Mouse (Mus musculus) hindbrain, embryonic 12.5 days (tissue): ENCODE measurements around the gene Icam1. TPM values are rescaled to one million over a fixed set of nuclear protein-coding genes. Genes with fewer than 3 reads are reported as not detected.

Experiments
- ATAC-seq: fragments of 200-750 bp; cut with Nextera tagmentation; 2 replicates; pipeline ENCODE4 v1.8.0; 2017; ENCODE audit warnings: moderate TSS enrichment; ENCODE audit not compliant: low FRiP score
- H3K27ac ChIP-seq: fragments of 300-500 bp; sonication (generic); 2 replicates; pipeline ENCODE4 v1.5.1; 2016; ENCODE audit warnings: mild to moderate bottlenecking
- H3K27me3 ChIP-seq: fragments of 300-500 bp; sonication (generic); 2 replicates; pipeline ENCODE4 v1.6.1; 2016; ENCODE audit warnings: mild to moderate bottlenecking
- H3K36me3 ChIP-seq: fragments of 300-500 bp; sonication (generic); 2 replicates; pipeline ENCODE4 v1.6.1; 2016; ENCODE audit warnings: mild to moderate bottlenecking
- H3K4me1 ChIP-seq: fragments of 300-500 bp; sonication (generic); 2 replicates; pipeline ENCODE4 v1.6.1; 2016
- H3K4me2 ChIP-seq: fragments of 300-500 bp; sonication (generic); replicated peaks from 2 replicates; pipeline ENCODE4 v1.6.1; 2016; ENCODE audit warnings: mild to moderate bottlenecking
- H3K4me3 ChIP-seq: fragments of 300-500 bp; sonication (generic); 2 replicates; pipeline ENCODE4 v1.5.1; 2016; ENCODE audit warnings: mild to moderate bottlenecking
- H3K9ac ChIP-seq: fragments of 300-500 bp; sonication (generic); 2 replicates; pipeline ENCODE4 v1.6.1; 2016; ENCODE audit warnings: mild to moderate bottlenecking, moderate library complexity
- H3K9me3 ChIP-seq: fragments of 300-500 bp; sonication (generic); replicated peaks from 2 replicates; pipeline ENCODE4 v1.6.1; 2016; ENCODE audit warnings: mild to moderate bottlenecking
- WGBS: fragments of 180-500 bp; shearing (Covaris S2); methylation state at CpG from one replicate; pipeline ENCODE4 v1.1.7; 2016; 5-methylcytosine and 5-hydroxymethylcytosine counted together
- polyA plus RNA-seq: library from polyadenylated mRNA; unstranded; fragments of >200 nt; fragmentation: Nextera tagmentation; extraction: Ambion mirVana; gene quantifications from 2 replicates; pipeline ENCODE4 v1.2.1, GENCODE M21; 2016

The Icam1 gene
- polyA plus RNA-seq, 1 experiment from 2014 or later = 5.5 TPM

DNA sequence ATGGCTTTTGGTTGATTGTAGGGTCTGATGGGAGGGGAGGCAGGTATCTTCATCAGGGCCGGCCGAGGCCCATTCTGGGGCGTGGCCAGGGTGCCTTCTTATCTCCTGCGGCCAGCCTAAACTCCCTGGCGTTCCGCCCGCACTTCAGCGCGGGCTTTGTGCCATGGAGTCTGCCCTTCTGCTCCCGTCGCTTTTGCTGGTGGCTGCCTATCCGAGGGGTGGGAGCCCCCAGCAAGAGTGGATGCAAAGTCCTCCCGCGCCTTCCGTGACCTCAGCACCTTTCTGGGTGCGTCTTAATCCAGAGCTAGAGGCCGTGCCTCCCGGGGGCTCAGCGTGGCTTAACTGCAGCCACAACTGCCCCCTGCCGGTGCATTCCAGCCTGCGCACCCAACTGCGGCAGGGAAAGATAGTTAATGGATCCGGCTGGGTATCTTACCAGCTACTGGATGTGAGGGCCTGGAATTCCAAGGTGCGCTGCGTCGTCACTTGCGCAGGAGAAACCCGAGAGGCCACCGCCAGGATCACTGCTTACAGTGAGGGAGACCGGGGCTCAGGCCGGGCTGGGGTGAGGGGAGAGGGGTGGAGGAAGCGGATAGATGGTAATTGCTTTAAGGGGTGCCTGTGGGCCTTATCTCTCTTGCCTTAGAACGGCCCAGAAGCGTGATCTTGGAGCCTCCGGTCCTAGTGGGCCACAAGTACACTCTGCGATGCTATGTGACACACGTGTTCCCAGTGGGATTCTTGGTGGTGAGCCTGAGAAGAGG is 13.7 kb downstream of the Icam1 start, which contains the start of gene Icam4:
Gene Icam4, plus strand, starts transcription at position 83 of the 764 bp plus-strand sequence.
- peak; percentile 21; the same call in 1 of the 2 replicates for ATAC-seq
- 4% methylated on average over 37 of the region's 37 CpGs for WGBS
- Histone ChIP-seq H3K4me1 (peaks cover 37% of the 10 kb centered on the region), H3K27me3 (peaks cover 89% of the 10 kb centered on the region), H3K9me3 (no peaks in the 10 kb centered on the region), H3K4me3 (peak within 1 kb of the TSS; percentile 25), H3K36me3 (no peaks in the 10 kb centered on the region), H3K9ac (0 out of 2 replicates have a peak within 1 kb of the TSS, but pooled peaks have one; percentile 42), H3K4me2 (peak within 1 kb of the TSS; percentile 51), H3K27ac (no peak within 1 kb of the TSS)

DNA sequence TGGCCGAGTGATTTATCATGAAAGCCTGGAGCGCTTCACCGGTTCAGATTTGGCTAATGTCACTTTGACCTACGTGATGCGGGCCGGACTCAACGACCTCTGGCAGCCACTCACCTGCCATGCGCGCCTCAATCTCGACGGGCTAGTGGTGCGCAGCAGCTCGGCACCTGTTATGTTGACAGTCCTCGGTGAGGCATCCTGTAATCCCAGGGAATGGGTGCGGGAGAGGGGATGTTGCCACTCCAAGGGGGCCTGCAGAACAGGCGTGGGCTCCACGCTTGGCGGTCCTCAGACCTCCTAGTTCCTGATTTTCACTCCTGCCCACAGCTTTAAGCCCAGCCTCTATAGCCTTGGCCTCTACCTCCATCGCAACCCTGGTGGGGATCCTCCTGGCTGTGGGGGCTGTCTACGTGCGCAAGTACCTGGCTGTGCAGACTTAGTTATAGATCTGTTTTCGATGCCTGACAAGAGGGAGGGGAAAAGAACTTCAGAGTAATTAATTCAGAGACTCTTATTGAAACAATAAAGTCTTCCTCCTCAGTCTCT is 14.3 kb downstream of the Icam1 start:
- Histone ChIP-seq H3K27me3 (peaks cover 96% of the 10 kb centered on the region), H3K9me3 (no peaks in the 10 kb centered on the region), H3K36me3 (no peaks in the 10 kb centered on the region), H3K4me2 (peak overlapping the region; percentile 70; the same call in 1 of the 2 replicates), H3K4me1 (peaks cover 37% of the 10 kb centered on the region), H3K27ac (no peak overlapping the region), H3K9ac (no peak overlapping the region), H3K4me3 (no peak overlapping the region; the same call in 1 of the 2 replicates)
- WGBS = 26% methylated on average over 22 of the region's 22 CpGs
- 0 out of 2 replicates have a peak, but pooled peaks have one; percentile 3 for ATAC-seq

DNA sequence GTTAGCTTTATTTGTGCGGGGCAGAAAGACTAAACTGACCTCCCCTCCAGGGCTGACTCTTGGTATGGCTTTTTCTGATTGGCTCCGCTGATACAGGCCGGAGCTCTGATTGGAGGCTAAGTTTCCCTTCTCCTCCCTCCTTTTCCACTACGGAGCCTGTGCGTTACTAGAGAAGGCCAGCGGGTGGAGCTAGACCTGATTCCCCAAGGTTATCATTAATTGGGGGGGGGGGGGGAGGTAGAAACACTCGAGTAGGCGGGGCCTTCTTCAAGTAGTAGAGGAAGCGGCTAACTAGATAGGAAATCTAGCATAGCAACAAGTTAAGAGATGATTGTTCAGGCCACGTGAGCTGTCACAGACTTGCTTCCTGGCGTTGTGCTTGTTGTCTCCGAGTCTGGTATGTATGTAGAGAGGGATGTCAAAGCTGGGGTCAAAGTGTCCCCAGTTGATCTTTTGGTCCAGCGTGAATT is 15.0 kb downstream of the Icam1 start:
- WGBS = under 1% methylated on average over 13 of the region's 13 CpGs
- Histone ChIP-seq H3K9me3 (no peaks in the 10 kb centered on the region), H3K36me3 (no peaks in the 10 kb centered on the region), H3K27ac (no peak overlapping the region), H3K4me1 (peaks cover 37% of the 10 kb centered on the region), H3K27me3 (peaks cover 96% of the 10 kb centered on the region), H3K9ac (no peak overlapping the region), H3K4me2 (peak overlapping the region; percentile 70), H3K4me3 (peak overlapping the region; percentile 41)
- ATAC-seq = peak; percentile 40; the same call in 1 of the 2 replicates

DNA sequence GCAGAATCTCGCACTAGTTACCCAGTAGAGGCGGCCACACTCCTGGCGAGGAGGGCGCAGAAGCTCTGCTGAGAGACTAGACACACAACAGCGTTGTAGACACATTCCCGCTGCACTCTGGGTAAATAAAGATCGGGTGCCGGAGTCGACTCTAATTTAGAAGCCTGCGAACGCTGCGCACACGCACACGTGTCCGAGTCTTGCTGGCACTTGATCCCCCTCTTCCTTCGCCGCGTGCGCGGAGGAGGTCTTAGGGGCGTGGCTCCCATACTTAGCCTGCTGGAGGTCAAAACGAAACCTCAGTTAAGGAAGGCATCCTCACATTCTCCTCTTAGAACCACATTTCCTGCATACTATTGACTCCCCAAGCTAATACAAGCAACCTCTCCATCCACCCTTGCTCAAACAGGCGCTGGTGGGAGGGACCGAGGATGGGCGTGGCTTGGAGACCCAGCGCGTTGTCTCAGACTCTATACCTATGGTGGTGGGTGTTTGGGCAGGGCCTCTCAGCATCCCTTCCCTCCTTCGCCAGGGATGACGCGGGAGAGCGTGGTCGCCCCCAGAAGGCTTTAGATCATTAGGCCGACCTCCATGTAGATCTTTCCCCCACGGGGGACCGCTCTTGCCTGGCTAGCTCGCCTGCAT is 15.6 kb downstream of the Icam1 start:
- Histone ChIP-seq H3K4me3 (peak overlapping the region; percentile 41), H3K4me1 (peaks cover 37% of the 10 kb centered on the region), H3K27me3 (peaks cover 98% of the 10 kb centered on the region), H3K9ac (0 out of 2 replicates have a peak overlapping the region, but pooled peaks have one; percentile 46), H3K27ac (no peak overlapping the region), H3K4me2 (peak overlapping the region; percentile 70), H3K36me3 (no peaks in the 10 kb centered on the region), H3K9me3 (no peaks in the 10 kb centered on the region)
- peak; percentile 48; the same call in 1 of the 2 replicates for ATAC-seq
- under 1% methylated on average over 36 of the region's 36 CpGs for WGBS

DNA sequence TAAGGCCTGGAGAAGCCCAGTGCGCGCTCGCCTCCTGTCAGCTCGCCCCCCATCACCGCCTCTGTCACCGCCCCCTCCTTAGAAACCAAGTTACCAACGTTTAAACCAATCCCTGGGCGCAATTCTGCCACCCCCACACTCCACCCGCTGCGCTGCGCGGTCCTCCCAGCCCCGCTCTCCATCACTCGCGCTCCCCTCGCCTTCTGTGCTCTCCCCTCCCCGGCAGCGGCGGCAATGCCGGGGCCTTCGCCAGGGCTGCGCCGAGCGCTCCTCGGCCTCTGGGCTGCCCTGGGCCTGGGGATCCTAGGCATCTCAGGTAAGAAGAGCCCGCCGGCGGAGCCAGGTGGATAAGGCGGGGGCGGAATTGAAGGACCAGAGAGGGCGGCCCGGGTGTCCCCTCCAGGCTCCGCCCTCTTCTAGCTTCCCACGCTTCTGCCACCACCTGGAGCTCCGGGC is 16.1 kb downstream of the Icam1 start, which contains the start of gene Icam5:
Gene Icam5, plus strand, starts transcription at position 178 of the 456 bp plus-strand sequence.
- Histone ChIP-seq H3K36me3 (no peaks in the 10 kb centered on the region), H3K9me3 (no peaks in the 10 kb centered on the region), H3K9ac (peak within 1 kb of the TSS; percentile 46; the same call in 1 of the 2 replicates), H3K27me3 (peaks cover 99% of the 10 kb centered on the region), H3K4me2 (peak within 1 kb of the TSS; percentile 70), H3K4me3 (peak within 1 kb of the TSS; percentile 41), H3K4me1 (peaks cover 42% of the 10 kb centered on the region), H3K27ac (no peak within 1 kb of the TSS)
- ATAC-seq = no peak
- under 1% methylated on average over 33 of the region's 35 CpGs for WGBS

DNA sequence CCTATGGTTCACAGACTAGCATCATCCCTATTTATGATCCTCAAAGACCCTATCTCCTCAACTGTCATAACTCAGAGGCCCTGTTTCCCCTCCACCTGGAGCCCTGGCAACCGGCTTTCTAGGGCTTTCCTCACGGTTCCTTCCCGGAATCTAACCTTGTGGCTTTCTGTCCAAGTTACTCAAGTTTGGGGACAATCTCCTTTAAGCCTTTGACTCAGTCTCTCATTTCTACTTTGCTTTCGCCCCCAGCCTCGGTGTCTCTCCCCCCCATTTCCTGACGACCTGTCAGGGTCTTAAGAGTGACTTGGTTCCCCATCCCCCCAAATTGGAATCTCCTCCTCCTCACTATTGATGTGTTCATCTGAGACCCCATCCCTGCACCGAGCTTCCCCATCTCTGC is 16.7 kb downstream of the Icam1 start:
- H3K4me1 ChIP-seq = peaks cover 48% of the 10 kb centered on the region
- 1% methylated on average over 7 of the region's 7 CpGs for WGBS
- ATAC-seq = no peak

DNA sequence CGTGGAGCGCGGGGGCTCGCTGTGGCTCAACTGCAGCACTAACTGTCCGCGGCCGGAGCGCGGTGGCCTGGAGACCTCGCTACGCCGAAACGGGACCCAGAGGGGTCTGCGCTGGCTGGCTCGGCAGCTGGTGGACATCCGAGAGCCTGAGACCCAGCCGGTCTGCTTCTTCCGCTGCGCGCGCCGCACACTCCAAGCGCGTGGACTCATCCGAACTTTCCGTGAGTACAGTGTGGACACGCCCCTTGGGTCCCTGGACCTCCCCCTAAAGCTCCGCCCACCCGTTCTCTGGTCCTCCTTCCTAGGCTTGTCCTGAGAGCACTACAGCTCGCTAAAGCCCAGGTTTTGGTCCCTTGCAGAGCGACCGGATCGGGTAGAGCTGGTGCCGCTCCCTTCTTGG is 17.4 kb downstream of the Icam1 start:
- Histone ChIP-seq H3K36me3 (no peaks in the 10 kb centered on the region), H3K27me3 (peaks cover 99% of the 10 kb centered on the region), H3K4me3 (peak overlapping the region; percentile 41), H3K4me1 (peaks cover 50% of the 10 kb centered on the region), H3K27ac (no peak overlapping the region), H3K9me3 (no peaks in the 10 kb centered on the region), H3K4me2 (peak overlapping the region; percentile 70), H3K9ac (no peak overlapping the region)
- no peak for ATAC-seq
- 0% methylated on average over 34 of the region's 34 CpGs for WGBS

More for the DNA sequence above, 16.7 kb downstream of the Icam1 start:
- H3K9me3 ChIP-seq = no peaks in the 10 kb centered on the region
- H3K9ac ChIP-seq = no peak overlapping the region
- H3K27me3 ChIP-seq = peaks cover 99% of the 10 kb centered on the region
- H3K4me2 ChIP-seq = peak overlapping the region; percentile 70
- no peaks in the 10 kb centered on the region for H3K36me3 ChIP-seq
- H3K27ac ChIP-seq = no peak overlapping the region
- H3K4me3 ChIP-seq = peak overlapping the region; percentile 41

DNA sequence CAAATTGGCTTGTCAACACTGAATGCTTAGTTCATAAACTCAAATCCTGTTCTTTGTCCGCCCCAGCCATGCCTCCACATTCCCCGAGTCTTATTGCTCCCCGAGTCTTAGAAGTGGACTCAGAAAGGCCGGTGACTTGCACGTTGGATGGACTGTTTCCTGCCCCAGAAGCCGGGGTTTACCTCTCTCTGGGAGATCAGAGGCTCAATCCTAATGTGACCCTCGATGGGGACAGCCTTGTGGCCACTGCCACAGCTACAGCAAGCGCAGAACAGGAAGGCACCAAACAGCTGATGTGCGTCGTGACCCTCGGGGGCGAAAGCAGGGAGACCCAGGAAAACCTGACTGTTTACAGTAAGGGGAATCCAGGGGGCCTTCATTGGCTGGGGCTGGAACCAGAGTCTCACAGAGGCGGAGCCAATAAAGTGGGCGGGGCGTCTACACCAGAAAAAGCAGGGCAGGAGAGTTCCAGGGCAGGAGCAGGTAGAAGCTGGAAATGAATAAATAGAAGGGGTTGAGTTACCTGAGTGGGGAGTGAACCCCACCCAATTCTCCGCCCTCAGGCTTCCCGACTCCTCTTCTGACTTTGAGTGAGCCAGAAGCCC is 18.8 kb downstream of the Icam1 start:
- no peak overlapping the region for H3K4me2 ChIP-seq

DNA sequence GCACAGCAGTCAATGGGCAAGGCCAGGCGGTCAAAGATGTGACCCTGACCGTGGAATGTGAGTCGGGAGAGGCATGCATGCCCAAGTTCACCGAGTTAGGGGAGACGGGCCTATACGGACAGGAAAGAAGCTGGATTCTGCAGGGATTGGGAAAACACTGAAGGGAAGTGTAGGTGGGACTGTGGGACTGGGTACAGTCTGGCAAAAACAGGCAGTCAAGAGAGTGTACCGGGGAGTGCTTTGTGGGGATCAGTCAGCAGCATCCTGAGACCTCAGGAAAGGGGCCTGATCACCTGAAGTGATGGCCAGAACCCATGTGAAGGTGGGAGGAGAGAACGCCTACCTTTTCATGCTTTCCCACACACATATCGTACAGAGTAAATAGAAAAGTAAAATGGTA is 19.8 kb downstream of the Icam1 start:
- Histone ChIP-seq H3K4me3 (no peak overlapping the region), H3K27ac (no peak overlapping the region), H3K36me3 (no peaks in the 10 kb centered on the region), H3K9ac (no peak overlapping the region), H3K4me1 (peaks cover 43% of the 10 kb centered on the region), H3K9me3 (no peaks in the 10 kb centered on the region), H3K4me2 (no peak overlapping the region), H3K27me3 (peaks cover 99% of the 10 kb centered on the region)
- 16% methylated on average over 9 of the region's 9 CpGs for WGBS
- ATAC-seq = no peak

More for the DNA sequence above, 18.8 kb downstream of the Icam1 start:
- Histone ChIP-seq H3K4me3 (no peak overlapping the region), H3K27ac (no peak overlapping the region), H3K4me1 (peaks cover 46% of the 10 kb centered on the region), H3K9ac (no peak overlapping the region), H3K27me3 (peaks cover 99% of the 10 kb centered on the region), H3K36me3 (no peaks in the 10 kb centered on the region), H3K9me3 (no peaks in the 10 kb centered on the region)
- ATAC-seq = no peak
- WGBS = 4% methylated on average over 17 of the region's 17 CpGs

DNA sequence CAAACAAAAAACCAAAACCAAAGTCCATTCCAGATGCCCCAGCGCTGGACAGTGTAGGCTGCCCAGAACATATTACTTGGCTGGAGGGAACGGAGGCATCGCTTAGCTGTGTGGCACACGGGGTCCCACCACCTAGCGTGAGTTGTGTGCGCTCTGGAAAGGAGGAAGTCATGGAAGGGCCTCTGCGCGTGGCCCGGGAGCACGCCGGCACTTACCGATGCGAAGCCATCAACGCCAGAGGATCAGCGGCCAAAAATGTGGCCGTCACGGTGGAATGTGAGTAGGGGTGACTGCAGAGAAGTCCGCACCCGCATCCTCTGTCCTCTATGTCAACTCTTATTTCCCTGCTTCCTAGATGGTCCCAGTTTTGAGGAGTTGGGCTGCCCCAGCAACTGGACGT is 20.4 kb downstream of the Icam1 start:
- H3K27me3 ChIP-seq = peaks cover 97% of the 10 kb centered on the region
- H3K36me3 ChIP-seq = no peaks in the 10 kb centered on the region
- H3K4me3 ChIP-seq = no peak overlapping the region
- H3K4me2 ChIP-seq = no peak overlapping the region
- ATAC-seq = no peak
- H3K9ac ChIP-seq = no peak overlapping the region
- H3K27ac ChIP-seq = no peak overlapping the region
- 7% methylated on average over 20 of the region's 20 CpGs for WGBS
- peaks cover 37% of the 10 kb centered on the region for H3K4me1 ChIP-seq
- no peaks in the 10 kb centered on the region for H3K9me3 ChIP-seq

DNA sequence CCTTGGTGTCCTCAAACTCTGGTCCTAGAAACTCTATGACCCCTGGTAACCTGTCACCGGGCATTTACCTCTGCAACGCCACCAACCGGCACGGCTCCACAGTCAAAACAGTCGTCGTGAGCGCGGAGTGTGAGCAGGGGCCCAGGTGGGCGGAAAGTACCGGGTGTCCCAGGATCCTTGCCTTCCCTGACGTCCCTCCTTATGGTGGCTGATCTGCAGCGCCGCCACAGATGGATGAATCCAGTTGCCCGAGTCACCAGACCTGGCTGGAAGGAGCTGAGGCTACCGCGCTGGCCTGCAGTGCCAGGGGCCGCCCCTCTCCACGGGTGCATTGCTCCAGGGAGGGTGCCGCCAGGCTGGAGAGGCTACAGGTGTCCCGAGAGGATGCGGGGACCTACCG is 20.9 kb downstream of the Icam1 start:
- Histone ChIP-seq H3K4me2 (peak overlapping the region; percentile 61), H3K27me3 (peaks cover 95% of the 10 kb centered on the region), H3K27ac (no peak overlapping the region), H3K9me3 (no peaks in the 10 kb centered on the region), H3K9ac (no peak overlapping the region), H3K36me3 (no peaks in the 10 kb centered on the region), H3K4me3 (peak overlapping the region; percentile 38; the same call in 1 of the 2 replicates), H3K4me1 (peaks cover 32% of the 10 kb centered on the region)
- WGBS = under 1% methylated on average over 22 of the region's 22 CpGs
- no peak for ATAC-seq
